Mouse (Mus musculus): Measurements from ENCODE around the gene Ccr1l1. TPM values are rescaled to one million over a fixed set of nuclear protein-coding genes. Genes with fewer than 3 reads are reported as not detected.
"Not testable (repeated sequence)": the region's sequence is repeated elsewhere in the genome, so short reads cannot be mapped to it uniquely, and the experiment has no call there.

Gene Ccr1l1
- polyA plus RNA-seq, 1 experiment from 2014 or later, result not detected

DNA sequence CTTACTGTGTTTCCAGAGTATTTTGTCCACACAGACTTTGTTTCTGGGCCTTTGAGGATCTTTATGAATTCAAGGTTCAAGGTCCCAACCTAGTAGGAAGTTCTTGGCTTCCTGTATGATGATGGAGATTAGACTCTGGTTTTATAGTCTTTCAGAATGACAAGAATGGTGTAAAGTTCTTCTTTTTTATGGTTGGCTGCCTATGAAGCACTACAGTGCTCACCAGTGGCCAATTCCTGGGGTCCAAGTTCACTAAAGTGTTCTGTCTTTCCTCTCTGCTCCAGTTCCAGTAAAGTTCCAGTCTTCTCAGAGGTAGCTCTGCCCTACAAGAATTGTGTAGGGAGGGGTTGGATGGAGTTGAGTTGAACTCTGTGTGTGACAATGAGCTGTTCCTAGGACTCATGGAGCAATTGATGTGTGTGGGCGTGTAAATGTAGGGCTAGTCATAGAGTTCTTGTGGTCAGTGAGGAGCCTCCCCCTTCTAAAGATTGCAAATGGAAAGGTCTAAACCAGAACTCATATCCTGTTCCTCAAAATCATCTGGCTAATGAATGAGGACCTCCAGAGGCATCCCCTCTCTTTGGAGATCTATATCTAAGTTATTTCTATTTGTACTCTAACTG lies 9.8 kb downstream of the Ccr1l1 start, which contains the start of gene Ccr1:
Gene Ccr1 (minus strand): TSS at position 403 of the 623 bp plus-strand sequence.
- ATAC-seq (ENCODE audit: low FRiP score) (no peak), DNase-seq (ENCODE audit: low spot score) (no peak)
- H3K9ac ChIP-seq, result no peak within 1 kb of the TSS
- H3K4me1 ChIP-seq (replicated peaks; ENCODE audit: control insufficient read depth, insufficient read depth, low read length), result no peaks in the 10 kb centered on the region
- H3K36me3 ChIP-seq (replicated peaks; ENCODE audit: control insufficient read depth, insufficient read depth), result no peaks in the 10 kb centered on the region
- H3K27me3 ChIP-seq (ENCODE audit: control insufficient read depth, insufficient read depth, low read length), result no peaks in the 10 kb centered on the region
- no peak within 1 kb of the TSS for H3K4me2 ChIP-seq (replicated peaks)
- WGBS, result 81% methylated on average over 1 of the region's 1 CpGs
- H3K4me3 ChIP-seq (replicated peaks; ENCODE audit: low read length), result no peak within 1 kb of the TSS
- no peaks in the 10 kb centered on the region for H3K9me3 ChIP-seq (ENCODE audit: control insufficient read depth, low read length)
- no peak within 1 kb of the TSS for H3K27ac ChIP-seq

DNA sequence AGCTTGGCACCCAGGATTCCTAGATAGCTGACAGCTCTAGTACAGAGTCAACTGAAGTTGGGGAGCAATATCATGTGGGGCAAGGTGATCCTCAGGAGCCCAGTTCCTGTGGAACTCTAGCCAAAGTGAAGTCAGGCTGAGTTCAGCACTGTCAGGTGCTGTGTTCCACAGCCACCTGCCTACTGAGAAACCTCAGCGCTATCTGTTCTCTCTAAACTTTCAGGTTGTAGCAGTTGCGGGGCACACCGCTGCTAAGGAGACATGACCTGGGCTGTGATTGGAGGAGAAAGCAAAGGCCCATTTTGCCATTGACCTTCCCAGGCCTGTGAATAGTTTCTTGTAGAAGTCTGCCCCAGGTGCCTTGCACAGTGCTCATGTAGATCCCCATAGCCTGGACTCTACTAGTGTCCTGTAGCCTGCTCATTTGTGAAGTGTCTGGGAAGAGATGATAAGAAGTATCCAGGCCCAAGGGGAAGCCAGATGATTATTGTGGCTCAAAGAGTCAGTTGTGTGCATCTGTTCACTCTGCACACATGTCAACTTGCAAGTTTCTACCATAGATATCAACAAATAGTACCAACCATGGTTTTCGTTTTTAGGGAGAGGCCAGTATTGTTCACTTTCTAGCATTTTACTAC lies 11.2 kb downstream of the Ccr1l1 start:
- H3K4me1 ChIP-seq (replicated peaks; ENCODE audit: control insufficient read depth, insufficient read depth, low read length); H3K4me3 ChIP-seq (replicated peaks; ENCODE audit: low read length); H3K27ac ChIP-seq; DNase-seq (ENCODE audit: low spot score); H3K4me2 ChIP-seq (replicated peaks); H3K27me3 ChIP-seq (ENCODE audit: control insufficient read depth, insufficient read depth, low read length); H3K9ac ChIP-seq; H3K36me3 ChIP-seq (replicated peaks; ENCODE audit: control insufficient read depth, insufficient read depth); H3K9me3 ChIP-seq (ENCODE audit: control insufficient read depth, low read length); ATAC-seq (ENCODE audit: low FRiP score): not testable (repeated sequence)
- WGBS, result 88% methylated on average over 1 of the region's 4 CpGs

DNA sequence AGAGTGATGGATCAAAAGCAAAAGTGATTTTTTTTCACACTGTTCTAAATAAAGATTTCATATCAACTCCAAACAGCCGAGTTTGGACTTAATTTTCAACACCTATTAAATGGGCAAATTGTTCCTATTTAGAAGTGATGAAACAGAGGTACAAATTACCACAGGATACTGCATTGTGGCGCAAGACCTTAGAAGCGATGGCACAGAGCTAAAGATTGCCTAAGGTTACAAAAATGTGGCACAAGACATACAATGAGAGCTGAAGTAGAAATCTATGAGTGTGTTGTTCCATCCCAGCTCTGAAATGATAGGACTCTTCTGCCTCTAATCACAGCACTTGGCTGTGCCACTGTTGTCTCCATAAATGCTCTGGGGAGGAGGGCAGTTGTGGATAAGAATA lies 13.4 kb downstream of the Ccr1l1 start:
- Histone ChIP-seq H3K27me3 (ENCODE audit: control insufficient read depth, insufficient read depth, low read length) (no peaks in the 10 kb centered on the region), H3K36me3 (replicated peaks; ENCODE audit: control insufficient read depth, insufficient read depth) (no peaks in the 10 kb centered on the region), H3K9me3 (ENCODE audit: control insufficient read depth, low read length) (no peaks in the 10 kb centered on the region), H3K4me1 (replicated peaks; ENCODE audit: control insufficient read depth, insufficient read depth, low read length) (no peaks in the 10 kb centered on the region), H3K4me3 (replicated peaks; ENCODE audit: low read length) (no peak overlapping the region), H3K9ac (no peak overlapping the region), H3K4me2 (replicated peaks) (no peak overlapping the region), H3K27ac (no peak overlapping the region)
- WGBS, result 83% methylated on average over 3 of the region's 3 CpGs
- DNase-seq (ENCODE audit: low spot score) (no peak), ATAC-seq (ENCODE audit: low FRiP score) (no peak)

DNA sequence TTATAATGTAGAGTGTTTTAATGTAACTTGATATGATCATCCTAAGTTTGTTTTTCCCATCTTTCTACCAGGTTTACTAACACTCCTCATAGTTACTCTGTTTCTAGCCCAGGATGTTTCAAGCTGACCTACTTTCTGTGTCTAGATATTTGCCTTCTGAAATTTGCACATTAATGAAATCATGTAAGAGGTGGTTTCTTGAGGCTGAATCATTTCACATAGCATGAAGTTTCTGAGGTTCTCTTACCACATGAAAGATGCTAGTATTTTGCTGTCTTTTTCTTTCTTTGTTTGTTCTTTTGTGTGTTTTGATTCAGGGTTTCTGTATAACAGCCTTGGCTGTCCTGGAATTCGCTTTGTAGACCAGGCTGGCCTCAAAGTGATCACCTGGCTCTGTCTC lies 18.0 kb downstream of the Ccr1l1 start:
- Histone ChIP-seq H3K4me1 (replicated peaks; ENCODE audit: control insufficient read depth, insufficient read depth, low read length) (no peaks in the 10 kb centered on the region), H3K4me2 (replicated peaks) (no peak overlapping the region), H3K9me3 (ENCODE audit: control insufficient read depth, low read length) (no peaks in the 10 kb centered on the region), H3K27ac (no peak overlapping the region), H3K9ac (no peak overlapping the region), H3K36me3 (replicated peaks; ENCODE audit: control insufficient read depth, insufficient read depth) (no peaks in the 10 kb centered on the region), H3K27me3 (ENCODE audit: control insufficient read depth, insufficient read depth, low read length) (no peaks in the 10 kb centered on the region), H3K4me3 (replicated peaks; ENCODE audit: low read length) (no peak overlapping the region)
- 78% methylated on average over 1 of the region's 1 CpGs for WGBS
- DNase-seq (ENCODE audit: low spot score) (no peak), ATAC-seq (ENCODE audit: low FRiP score) (no peak)

DNA sequence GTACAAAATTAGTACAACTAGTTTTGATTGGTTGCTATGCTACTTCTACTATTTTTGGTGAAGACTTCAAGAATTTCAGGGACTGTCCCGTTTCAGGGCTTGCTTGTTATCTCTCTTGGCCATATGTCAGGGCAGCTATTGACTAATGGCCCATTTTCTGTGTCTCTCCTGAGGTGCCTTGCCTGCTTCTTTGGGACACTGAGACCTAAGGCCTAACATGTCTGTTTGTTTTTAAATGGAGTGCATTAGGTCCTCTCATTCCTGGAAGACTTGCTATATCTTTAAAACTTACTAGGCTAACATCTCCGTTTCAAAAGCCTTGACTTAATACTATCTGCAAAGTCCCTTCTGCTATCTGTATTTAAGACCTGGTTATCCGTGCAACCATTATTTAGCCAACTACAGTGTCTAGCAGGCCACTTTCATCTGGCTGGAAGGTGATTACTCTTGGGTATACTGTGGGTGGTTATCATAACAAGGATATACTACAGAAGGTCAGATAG lies 20.2 kb downstream of the Ccr1l1 start:
- Histone ChIP-seq H3K36me3 (replicated peaks; ENCODE audit: control insufficient read depth, insufficient read depth) (no peaks in the 10 kb centered on the region), H3K9ac (no peak overlapping the region), H3K9me3 (ENCODE audit: control insufficient read depth, low read length) (no peaks in the 10 kb centered on the region), H3K4me1 (replicated peaks; ENCODE audit: control insufficient read depth, insufficient read depth, low read length) (no peaks in the 10 kb centered on the region), H3K27me3 (ENCODE audit: control insufficient read depth, insufficient read depth, low read length) (no peaks in the 10 kb centered on the region), H3K27ac (no peak overlapping the region), H3K4me3 (replicated peaks; ENCODE audit: low read length) (no peak overlapping the region), H3K4me2 (replicated peaks) (no peak overlapping the region)
- ATAC-seq (ENCODE audit: low FRiP score), result no peak
- DNase-seq (ENCODE audit: low spot score), result no peak
- 77% methylated on average over 3 of the region's 3 CpGs for WGBS

DNA sequence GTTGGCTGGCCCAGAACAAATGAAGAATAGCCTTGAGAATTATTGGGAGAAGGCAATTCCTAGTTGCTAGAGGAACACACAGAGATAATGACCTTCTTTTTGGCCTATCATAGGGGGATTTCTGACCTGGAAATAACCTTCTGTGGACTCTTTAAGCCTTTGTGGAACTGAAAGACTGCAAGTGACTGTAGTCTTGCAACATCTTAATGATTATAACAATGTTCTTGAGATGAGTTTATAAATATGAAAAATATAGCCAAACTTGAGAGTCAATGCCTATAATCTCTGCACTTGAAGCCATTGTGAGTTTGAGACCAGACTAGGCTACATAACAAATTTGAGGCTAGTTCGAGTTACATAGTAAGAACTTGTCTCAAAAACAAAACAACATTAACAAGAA lies 21.3 kb downstream of the Ccr1l1 start:
- no peaks in the 10 kb centered on the region for H3K4me1 ChIP-seq (replicated peaks; ENCODE audit: control insufficient read depth, insufficient read depth, low read length)
- no peak overlapping the region for H3K4me3 ChIP-seq (replicated peaks; ENCODE audit: low read length)
- H3K36me3 ChIP-seq (replicated peaks; ENCODE audit: control insufficient read depth, insufficient read depth), result no peaks in the 10 kb centered on the region
- H3K27ac ChIP-seq, result no peak overlapping the region
- no peaks in the 10 kb centered on the region for H3K9me3 ChIP-seq (ENCODE audit: control insufficient read depth, low read length)
- no peaks in the 10 kb centered on the region for H3K27me3 ChIP-seq (ENCODE audit: control insufficient read depth, insufficient read depth, low read length)
- H3K4me2 ChIP-seq (replicated peaks), result no peak overlapping the region
- H3K9ac ChIP-seq, result no peak overlapping the region
- ATAC-seq (ENCODE audit: low FRiP score) (no peak), DNase-seq (ENCODE audit: low spot score) (no peak)
- 84% methylated on average over 1 of the region's 1 CpGs for WGBS

DNA sequence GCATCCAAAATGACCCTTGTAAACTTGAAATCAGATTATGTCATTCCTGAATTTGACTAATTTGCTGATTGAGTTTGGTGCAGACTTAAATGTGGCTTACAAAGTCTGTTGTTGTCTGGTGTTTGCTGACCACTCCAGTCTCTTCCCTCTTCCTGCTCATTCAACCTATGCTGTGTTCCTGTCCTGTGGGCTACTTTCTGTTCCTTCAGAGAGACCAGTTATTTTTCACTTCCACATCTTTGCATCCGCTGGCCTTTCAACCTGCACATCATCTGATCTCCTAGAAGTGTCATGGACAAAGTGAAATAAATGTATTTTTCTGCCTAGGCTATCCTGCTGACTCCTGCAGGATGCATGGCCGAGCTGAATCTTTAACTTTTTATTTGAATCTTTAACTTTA lies 24.7 kb downstream of the Ccr1l1 start:
- Histone ChIP-seq H3K9me3 (ENCODE audit: control insufficient read depth, low read length) (no peaks in the 10 kb centered on the region), H3K27ac (no peak overlapping the region), H3K27me3 (ENCODE audit: control insufficient read depth, insufficient read depth, low read length) (no peaks in the 10 kb centered on the region), H3K9ac (no peak overlapping the region), H3K4me1 (replicated peaks; ENCODE audit: control insufficient read depth, insufficient read depth, low read length) (no peaks in the 10 kb centered on the region), H3K4me2 (replicated peaks) (no peak overlapping the region), H3K4me3 (replicated peaks; ENCODE audit: low read length) (no peak overlapping the region), H3K36me3 (replicated peaks; ENCODE audit: control insufficient read depth, insufficient read depth) (no peaks in the 10 kb centered on the region)
- no peak for ATAC-seq (ENCODE audit: low FRiP score)
- WGBS, result 75% methylated on average over 2 of the region's 2 CpGs
- no peak for DNase-seq (ENCODE audit: low spot score)

DNA sequence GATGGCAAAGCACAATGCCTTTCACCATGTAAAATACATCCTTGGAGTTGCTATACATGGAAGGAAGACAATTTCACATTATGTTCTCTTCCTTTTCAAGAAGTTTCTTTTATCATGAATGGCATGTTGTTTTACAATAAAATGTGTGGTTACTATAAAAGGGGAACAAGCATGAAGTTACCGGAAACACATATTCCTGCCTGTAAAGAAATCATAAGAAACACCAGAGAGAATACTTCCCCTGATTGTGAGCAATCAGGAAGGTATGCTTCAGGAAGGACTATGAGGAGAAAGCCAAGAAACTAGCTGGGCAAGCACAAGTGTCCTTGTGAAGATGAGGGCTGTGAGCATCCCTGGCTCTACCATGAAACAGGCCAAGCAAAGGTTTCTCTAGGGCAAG lies 27.0 kb downstream of the Ccr1l1 start:
- ATAC-seq (ENCODE audit: low FRiP score), result no peak
- Histone ChIP-seq H3K9me3 (ENCODE audit: control insufficient read depth, low read length) (no peaks in the 10 kb centered on the region), H3K27ac (no peak overlapping the region), H3K4me2 (replicated peaks) (no peak overlapping the region), H3K4me3 (replicated peaks; ENCODE audit: low read length) (no peak overlapping the region), H3K27me3 (ENCODE audit: control insufficient read depth, insufficient read depth, low read length) (no peaks in the 10 kb centered on the region), H3K9ac (no peak overlapping the region), H3K4me1 (replicated peaks; ENCODE audit: control insufficient read depth, insufficient read depth, low read length) (no peaks in the 10 kb centered on the region), H3K36me3 (replicated peaks; ENCODE audit: control insufficient read depth, insufficient read depth) (no peaks in the 10 kb centered on the region)
- no peak for DNase-seq (ENCODE audit: low spot score)
- WGBS, result 92% methylated on average over 1 of the region's 1 CpGs

DNA sequence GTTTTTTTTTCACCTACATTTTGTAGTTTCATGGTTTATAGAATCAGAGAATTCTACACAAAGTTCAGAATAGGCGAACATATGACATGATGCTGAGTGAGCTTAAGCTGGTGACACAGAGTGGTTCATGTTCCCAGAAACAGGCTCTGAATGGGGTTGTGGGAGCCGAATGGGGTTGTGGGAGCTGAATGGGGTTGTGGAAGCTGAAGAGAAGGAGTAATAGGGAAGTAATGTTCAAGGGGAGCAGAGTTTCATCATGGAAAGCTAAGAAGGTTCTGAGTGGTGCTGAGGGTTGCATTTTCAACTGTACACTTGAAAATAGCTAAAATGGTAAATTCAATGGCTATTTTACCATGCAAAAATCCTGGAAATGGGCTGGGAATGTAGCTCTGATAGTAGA lies 28.8 kb downstream of the Ccr1l1 start:
- Histone ChIP-seq H3K4me2 (replicated peaks) (no peak overlapping the region), H3K4me1 (replicated peaks; ENCODE audit: control insufficient read depth, insufficient read depth, low read length) (no peaks in the 10 kb centered on the region), H3K27ac (no peak overlapping the region), H3K9ac (no peak overlapping the region), H3K36me3 (replicated peaks; ENCODE audit: control insufficient read depth, insufficient read depth) (no peaks in the 10 kb centered on the region), H3K27me3 (ENCODE audit: control insufficient read depth, insufficient read depth, low read length) (no peaks in the 10 kb centered on the region), H3K4me3 (replicated peaks; ENCODE audit: low read length) (no peak overlapping the region), H3K9me3 (ENCODE audit: control insufficient read depth, low read length) (no peaks in the 10 kb centered on the region)
- DNase-seq (ENCODE audit: low spot score), result no peak
- 90% methylated on average over 2 of the region's 2 CpGs for WGBS
- no peak for ATAC-seq (ENCODE audit: low FRiP score)

Data from hindbrain, embryonic 14.5 days (tissue).